ENCODE assay signal across 8 mouse cellular contexts in genomic region chr12:84194400-84195109, GRCm38 (mm10). TPM values are rescaled to one million over a fixed set of nuclear protein-coding genes. Genes with fewer than 3 reads are reported as not detected.
DNase-seq lines count a peak whose midpoint lies in the region; ATAC-seq and TF ChIP-seq lines count a peak whose summit lies in the region.

No protein-coding gene starts in this region.

- H3K79me3 ChIP-seq in C2C12 (ENCODE audit: low read depth), result peaks cover 42% of the 10 kb centered on the region

- peak overlapping the region; percentile 93 for H3K4me2 ChIP-seq in forebrain, embryonic 12.5 days
- peak overlapping the region; percentile 98 for H3K4me2 ChIP-seq in liver, embryonic 13.5 days

- H3ac ChIP-seq in C2C12 (ENCODE audit: control insufficient read depth, insufficient read length, low read depth), result peak overlapping the region; percentile 34

- intact Hi-C loops in heart, adult 2 months (cut with DNase I), result loop anchor here (1.0 kb wide), 1 partner anchor 24 kb away; the partner anchor contains the start of gene Elmsan1

- TF ChIP-seq EP300 in heart, adult 2 months (IDR thresholded peaks at IDR 0.05; ENCODE audit: insufficient read depth, low read depth, low read length), result no peak

- H3K27me3 ChIP-seq in heart, adult 2 months (ENCODE audit: control insufficient read depth, insufficient read depth, low read length), result no peaks in the 10 kb centered on the region
- H3K27me3 ChIP-seq in C2C12 (ENCODE audit: control insufficient read depth, insufficient read depth, insufficient read length), result no peaks in the 10 kb centered on the region
- peaks cover 6% of the 10 kb centered on the region; the same call in 1 of the 2 replicates for H3K27me3 ChIP-seq in forebrain, embryonic 12.5 days
- H3K27me3 ChIP-seq in liver, embryonic 13.5 days, result no peaks in the 10 kb centered on the region

- no peak for TF ChIP-seq POLR2A in heart, adult 2 months (IDR thresholded peaks at IDR 0.05; ENCODE audit: insufficient read depth, low read depth, low read length)

- H3K4me3 ChIP-seq in heart, adult 2 months, result peak overlapping the region; percentile 39
- peak overlapping the region; percentile 28 for H3K4me3 ChIP-seq in C2C12 (ENCODE audit: insufficient read depth, poor library complexity, severe bottlenecking)
- H3K4me3 ChIP-seq in forebrain, embryonic 12.5 days (replicated peaks), result peak overlapping the region; percentile 70
- H3K4me3 ChIP-seq in liver, embryonic 13.5 days (replicated peaks), result peak overlapping the region; percentile 97

- DNase-seq in heart, adult 2 months, result no peak
- no peak for DNase-seq in heart, adult 9 months (ENCODE audit: low spot score in 2 of 2)
- no peak for DNase-seq in liver, embryonic 13.5 days
- DNase-seq in adrenal gland, postnatal 36 days, result no peak
- no peak for DNase-seq in gastrocnemius, postnatal 25 days
- no peak for DNase-seq in embryo, embryonic 10 days (ENCODE audit: low spot score)

- no peak for ATAC-seq in forebrain, embryonic 12.5 days (ENCODE audit: low FRiP score)
- ATAC-seq in liver, embryonic 13.5 days (ENCODE audit: low read depth), result no peak

- peaks cover 4% of the 10 kb centered on the region for H3K79me2 ChIP-seq in heart, adult 2 months (replicated peaks; ENCODE audit: control insufficient read depth, insufficient read depth, low read length)
- H3K79me2 ChIP-seq in C2C12 (ENCODE audit: control insufficient read depth, insufficient read depth), result peaks cover 87% of the 10 kb centered on the region

- H3K9me3 ChIP-seq in forebrain, embryonic 12.5 days, result no peaks in the 10 kb centered on the region
- no peaks in the 10 kb centered on the region for H3K9me3 ChIP-seq in liver, embryonic 13.5 days (replicated peaks)

- peaks cover 25% of the 10 kb centered on the region for H3K4me1 ChIP-seq in heart, adult 2 months (ENCODE audit: control insufficient read depth, insufficient read depth, low read length)
- peaks cover 61% of the 10 kb centered on the region for H3K4me1 ChIP-seq in forebrain, embryonic 12.5 days
- peaks cover 83% of the 10 kb centered on the region for H3K4me1 ChIP-seq in liver, embryonic 13.5 days (replicated peaks)

- peak overlapping the region; percentile 98 for H3K27ac ChIP-seq in heart, adult 2 months
- H3K27ac ChIP-seq in forebrain, embryonic 12.5 days, result peak overlapping the region; percentile 96
- H3K27ac ChIP-seq in liver, embryonic 13.5 days, result peak overlapping the region; percentile 98

- TF ChIP-seq CTCF in heart, adult 2 months (IDR thresholded peaks at IDR 0.05), result 0 out of 2 replicates have a peak, but pooled peaks have one; percentile 9
- TF ChIP-seq CTCF in C2C12 (IDR thresholded peaks at IDR 0.05; ENCODE audit: control insufficient read depth, insufficient read depth, insufficient read length), result no peak

- peak overlapping the region; percentile 51; the same call in 1 of the 2 replicates for H3K9ac ChIP-seq in heart, adult 2 months (ENCODE audit: low read depth, low read length)
- H3K9ac ChIP-seq in forebrain, embryonic 12.5 days, result peak overlapping the region; percentile 89
- H3K9ac ChIP-seq in liver, embryonic 13.5 days, result peak overlapping the region; percentile 99

- H3K36me3 ChIP-seq in heart, adult 2 months (ENCODE audit: control insufficient read depth, insufficient read depth, low read length), result no peaks in the 10 kb centered on the region
- H3K36me3 ChIP-seq in C2C12 (ENCODE audit: control insufficient read depth, insufficient read depth), result no peaks in the 10 kb centered on the region
- H3K36me3 ChIP-seq in forebrain, embryonic 12.5 days (replicated peaks), result no peaks in the 10 kb centered on the region
- H3K36me3 ChIP-seq in liver, embryonic 13.5 days, result peaks cover 3% of the 10 kb centered on the region; the same call in 1 of the 2 replicates

- 3% methylated on average over 13 of the region's 13 CpGs for WGBS in heart, adult 2 months
- 4% methylated on average over 12 of the region's 13 CpGs for WGBS in forebrain, embryonic 12.5 days
- 4% methylated on average over 13 of the region's 13 CpGs for WGBS in liver, embryonic 13.5 days (ENCODE audit: insufficient replicate concordance)

TF ChIP-seq in C2C12, 6 proteins besides CTCF, POLR2A, EP300 and RAD21:
- no peak for TF ChIP-seq USF1 (IDR thresholded peaks at IDR 0.05; ENCODE audit: low read depth)
- no peak for TF ChIP-seq MYOG (IDR thresholded peaks at IDR 0.05; ENCODE audit: control insufficient read depth, extremely low read depth, insufficient read length)
- TF ChIP-seq MYOD1 (IDR thresholded peaks at IDR 0.05; ENCODE audit: control insufficient read depth, insufficient read length, low read depth), result no peak
- TF ChIP-seq MAX (IDR thresholded peaks at IDR 0.05), result no peak
- no peak for TF ChIP-seq CEBPB (IDR thresholded peaks at IDR 0.05; ENCODE audit: low read depth)
- no peak for TF ChIP-seq FOSL1 (IDR thresholded peaks at IDR 0.05; ENCODE audit: insufficient read depth, low read length, poor library complexity, severe bottlenecking)

RNA-seq across cellular contexts. Expression of gene Elmsan1, which starts 24.1 kb away (rescaled TPM):
- total RNA-seq in heart, adult 2 months (2021), result 10 to 100 TPM; 12.3 to 14.7 TPM
- polyA plus RNA-seq in heart, adult 2 months (2012; rRNA removed), result 8.1 and 8.4 TPM in 2 replicates
- polyA plus RNA-seq in C2C12 (2012; fragmentation: generic; extraction: Trizol), result 6.5 TPM
- 6.8 and 7.8 TPM in 2 replicates for polyA plus RNA-seq in forebrain, embryonic 12.5 days (2016; fragmentation: Nextera tagmentation; extraction: Ambion mirVana)
- 3.7 and 4.4 TPM in 2 replicates for polyA plus RNA-seq in liver, embryonic 13.5 days (2015; fragmentation: Nextera tagmentation; extraction: Ambion mirVana)
- total RNA-seq in adrenal gland, postnatal 36 days (2021), result 10 to 100 TPM; 18.1 to 23.8 TPM
- total RNA-seq in gastrocnemius, postnatal 25 days (2021), result 1 to 10 TPM; 8.0 to 9.9 TPM

RNA-seq across cellular contexts. Expression of gene Pnma1, which starts 46.3 kb away (rescaled TPM):
- under 1 TPM; 0.10 to 0.20 TPM for total RNA-seq in heart, adult 2 months (2021)
- 0.04 and 0.06 TPM in 2 replicates for polyA plus RNA-seq in heart, adult 2 months (2012; rRNA removed)
- 0.46 TPM for polyA plus RNA-seq in C2C12 (2012; fragmentation: generic; extraction: Trizol)
- 2.8 and 3.4 TPM in 2 replicates for polyA plus RNA-seq in forebrain, embryonic 12.5 days (2016; fragmentation: Nextera tagmentation; extraction: Ambion mirVana)
- 0.14 TPM in 1 of 2 replicates, not detected in the other for polyA plus RNA-seq in liver, embryonic 13.5 days (2015; fragmentation: Nextera tagmentation; extraction: Ambion mirVana)
- total RNA-seq in adrenal gland, postnatal 36 days (2021), result under 1 TPM; 0.23 to 0.26 TPM
- total RNA-seq in gastrocnemius, postnatal 25 days (2021), result under 1 TPM; 0.10 to 0.24 TPM

Comparison
In these comparisons a context has a peak if more than half of its experiments do, and no peak if none do; other contexts are left out.
1. H3K4me3 ChIP-seq: peak in every context shown above with its lines; median percentile 97 in liver, embryonic 13.5 days; 70 in forebrain, embryonic 12.5 days; 39 in heart, adult 2 months; 28 in C2C12.